Mouse (Mus musculus): ENCODE measurements around the gene Ccdc63. TPM values are rescaled to one million over a fixed set of nuclear protein-coding genes. Genes with fewer than 3 reads are reported as not detected.
"Not testable (repeated sequence)": the region's sequence is repeated elsewhere in the genome, so short reads cannot be mapped to it uniquely, and the experiment has no call there.

The Ccdc63 gene
- polyA plus RNA-seq, 1 experiment from 2014 or later = not detected

DNA sequence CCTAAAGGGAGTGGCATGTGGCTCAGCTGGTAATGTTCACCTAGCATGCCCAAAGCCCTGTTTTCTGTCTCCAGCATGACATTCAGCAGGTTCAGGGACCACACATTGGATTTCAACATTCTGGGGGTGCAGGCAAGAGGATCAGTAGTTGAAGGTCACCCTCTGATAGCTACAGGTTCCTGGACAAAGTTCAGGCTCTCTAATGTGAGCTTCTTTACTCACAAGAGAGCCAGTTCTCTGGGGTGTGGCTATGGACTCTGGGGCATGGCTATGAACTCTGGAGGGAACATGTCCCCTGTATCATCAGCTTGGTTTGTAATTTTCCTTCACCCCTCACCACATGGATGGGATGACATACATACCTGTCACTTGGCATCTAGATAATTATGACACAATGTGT lies 15.0 kb upstream of the Ccdc63 start:
- Histone ChIP-seq H3K27ac (ENCODE audit: low read depth) (no peak overlapping the region), H3K36me3 (ENCODE audit: control insufficient read depth, insufficient read depth, low read length) (0 out of 2 replicates have a peak, but pooled peaks cover under 1% of the 10 kb centered on the region), H3K4me1 (replicated peaks; ENCODE audit: control insufficient read depth, insufficient read depth, low read length) (peaks cover 24% of the 10 kb centered on the region), H3K9ac (ENCODE audit: low read length) (no peak overlapping the region), H3K9me3 (ENCODE audit: control insufficient read depth, low read length) (no peaks in the 10 kb centered on the region), H3K4me2 (ENCODE audit: low read length) (no peak overlapping the region), H3K4me3 (ENCODE audit: low read depth, low read length) (no peak overlapping the region), H3K27me3 (replicated peaks; ENCODE audit: control insufficient read depth, insufficient read depth, low read length) (no peaks in the 10 kb centered on the region)
- DNase-seq (ENCODE audit: low spot score) (no peak), ATAC-seq (replicated peaks; ENCODE audit: low FRiP score, low TSS enrichment, low read depth) (no peak)

DNA sequence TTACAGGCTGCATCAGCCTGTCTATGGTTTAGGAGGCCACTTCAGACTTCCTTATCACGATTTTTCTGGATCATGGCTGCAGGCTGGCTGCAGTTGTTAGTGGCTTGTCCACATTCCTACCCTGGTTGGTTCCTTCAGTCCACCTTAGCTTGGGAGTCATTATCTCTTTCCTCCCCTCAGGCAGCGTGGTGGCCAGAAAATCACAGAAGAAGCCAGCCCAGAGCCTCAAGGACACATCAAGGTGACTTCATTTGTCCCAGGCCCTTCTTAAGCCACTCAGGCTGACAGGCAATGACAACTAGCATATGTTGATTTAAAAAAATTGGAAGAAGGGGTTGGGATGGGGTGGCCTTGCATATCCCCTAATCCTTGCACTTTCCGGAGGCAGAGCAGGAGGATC lies 14.2 kb upstream of the Ccdc63 start:
- H3K27me3 ChIP-seq (replicated peaks; ENCODE audit: control insufficient read depth, insufficient read depth, low read length) = no peaks in the 10 kb centered on the region
- WGBS = 58% methylated on average over 3 of the region's 3 CpGs
- no peak overlapping the region for H3K27ac ChIP-seq (ENCODE audit: low read depth)
- no peaks in the 10 kb centered on the region for H3K9me3 ChIP-seq (ENCODE audit: control insufficient read depth, low read length)
- H3K9ac ChIP-seq (ENCODE audit: low read length) = no peak overlapping the region
- DNase-seq (ENCODE audit: low spot score) = no peak
- H3K4me2 ChIP-seq (ENCODE audit: low read length) = no peak overlapping the region
- H3K4me3 ChIP-seq (ENCODE audit: low read depth, low read length) = no peak overlapping the region
- no peaks in the 10 kb centered on the region for H3K36me3 ChIP-seq (ENCODE audit: control insufficient read depth, insufficient read depth, low read length)
- peaks cover 18% of the 10 kb centered on the region for H3K4me1 ChIP-seq (replicated peaks; ENCODE audit: control insufficient read depth, insufficient read depth, low read length)
- ATAC-seq (replicated peaks; ENCODE audit: low FRiP score, low TSS enrichment, low read depth) = no peak

DNA sequence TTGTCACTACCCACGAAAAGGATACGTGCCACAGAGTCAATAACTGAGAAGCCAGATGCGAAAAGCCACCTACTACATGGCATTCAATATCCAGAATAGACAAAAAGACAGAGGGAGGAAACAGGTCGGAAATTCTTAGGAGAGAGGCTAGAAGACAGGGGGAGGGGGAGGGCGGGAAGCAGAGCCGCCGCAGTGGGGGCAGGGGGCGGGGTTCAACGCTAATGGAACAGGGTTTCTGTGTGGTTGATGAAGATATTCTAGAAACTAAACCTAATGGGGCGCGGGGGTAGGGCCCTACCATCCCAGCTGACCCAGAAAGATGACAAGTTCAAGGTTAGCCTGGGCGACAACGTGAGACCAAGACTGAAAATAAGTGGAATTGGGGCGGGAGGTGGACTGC lies 13.4 kb upstream of the Ccdc63 start:
- H3K27ac ChIP-seq (ENCODE audit: low read depth) = no peak overlapping the region
- H3K9me3 ChIP-seq (ENCODE audit: control insufficient read depth, low read length) = no peaks in the 10 kb centered on the region
- H3K4me2 ChIP-seq (ENCODE audit: low read length) = no peak overlapping the region
- no peak overlapping the region for H3K9ac ChIP-seq (ENCODE audit: low read length)
- no peak overlapping the region for H3K4me3 ChIP-seq (ENCODE audit: low read depth, low read length)
- DNase-seq (ENCODE audit: low spot score) (no peak), ATAC-seq (replicated peaks; ENCODE audit: low FRiP score, low TSS enrichment, low read depth) (no peak)
- no peaks in the 10 kb centered on the region for H3K36me3 ChIP-seq (ENCODE audit: control insufficient read depth, insufficient read depth, low read length)
- WGBS = 25% methylated on average over 9 of the region's 14 CpGs
- H3K4me1 ChIP-seq (replicated peaks; ENCODE audit: control insufficient read depth, insufficient read depth, low read length) = peaks cover 13% of the 10 kb centered on the region; the same call in 1 of the 2 replicates
- no peaks in the 10 kb centered on the region for H3K27me3 ChIP-seq (replicated peaks; ENCODE audit: control insufficient read depth, insufficient read depth, low read length)

DNA sequence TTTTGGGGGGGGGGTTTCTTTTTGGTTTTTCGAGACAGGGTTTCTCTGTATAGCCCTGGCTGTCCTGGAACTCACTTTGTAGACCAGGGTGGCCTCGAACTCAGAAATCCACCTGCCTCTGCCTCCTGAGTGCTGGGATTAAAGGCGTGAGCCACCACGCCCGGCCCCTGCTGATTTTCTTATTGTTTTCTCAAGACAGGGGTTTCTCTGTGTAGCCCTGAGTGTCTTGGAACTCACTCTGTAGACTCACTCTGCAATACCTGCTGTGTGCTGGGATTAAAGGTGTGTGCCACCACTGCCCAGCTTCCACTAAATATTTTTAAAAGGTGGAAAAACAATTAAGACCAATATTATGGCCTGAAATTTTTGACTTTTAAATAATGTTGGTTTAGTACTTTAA lies 11.9 kb upstream of the Ccdc63 start:
- H3K27me3 ChIP-seq (replicated peaks; ENCODE audit: control insufficient read depth, insufficient read depth, low read length) = not testable (repeated sequence)
- 82% methylated on average over 5 of the region's 5 CpGs for WGBS

DNA sequence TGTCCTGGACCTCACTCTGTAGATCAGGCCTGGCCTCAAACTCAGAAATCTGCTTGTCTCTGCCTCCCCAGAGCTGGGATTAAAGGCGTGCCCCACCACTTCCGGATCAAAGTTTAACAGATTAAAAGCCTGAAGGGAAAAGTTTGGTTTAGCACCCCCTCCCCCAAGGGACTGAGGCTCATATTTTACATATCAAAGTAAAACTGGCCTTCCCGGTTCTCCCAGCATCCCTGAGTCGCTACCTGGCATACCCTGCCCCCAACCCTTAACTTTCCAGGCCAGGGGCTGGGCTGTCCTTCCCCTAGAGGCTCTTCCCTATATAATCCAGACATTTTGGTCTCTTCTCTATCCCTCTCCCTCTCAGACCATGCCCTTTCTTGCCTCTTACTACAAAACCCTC lies 8.6 kb upstream of the Ccdc63 start:
- WGBS = 58% methylated on average over 4 of the region's 4 CpGs
- peaks cover 6% of the 10 kb centered on the region; the same call in 1 of the 2 replicates for H3K4me1 ChIP-seq (replicated peaks; ENCODE audit: control insufficient read depth, insufficient read depth, low read length)
- H3K9me3 ChIP-seq (ENCODE audit: control insufficient read depth, low read length) = no peaks in the 10 kb centered on the region
- no peak for DNase-seq (ENCODE audit: low spot score)
- no peak overlapping the region for H3K4me2 ChIP-seq (ENCODE audit: low read length)
- no peak overlapping the region for H3K9ac ChIP-seq (ENCODE audit: low read length)
- no peaks in the 10 kb centered on the region for H3K36me3 ChIP-seq (ENCODE audit: control insufficient read depth, insufficient read depth, low read length)
- no peak for ATAC-seq (replicated peaks; ENCODE audit: low FRiP score, low TSS enrichment, low read depth)
- H3K27ac ChIP-seq (ENCODE audit: low read depth) = no peak overlapping the region
- H3K27me3 ChIP-seq (replicated peaks; ENCODE audit: control insufficient read depth, insufficient read depth, low read length) = no peaks in the 10 kb centered on the region
- no peak overlapping the region for H3K4me3 ChIP-seq (ENCODE audit: low read depth, low read length)

More for the DNA sequence above, 11.9 kb upstream of the Ccdc63 start:
- H3K9ac ChIP-seq (ENCODE audit: low read length); DNase-seq (ENCODE audit: low spot score); H3K4me2 ChIP-seq (ENCODE audit: low read length); ATAC-seq (replicated peaks; ENCODE audit: low FRiP score, low TSS enrichment, low read depth); H3K4me3 ChIP-seq (ENCODE audit: low read depth, low read length); H3K36me3 ChIP-seq (ENCODE audit: control insufficient read depth, insufficient read depth, low read length); H3K27ac ChIP-seq (ENCODE audit: low read depth); H3K9me3 ChIP-seq (ENCODE audit: control insufficient read depth, low read length): not testable (repeated sequence)
- H3K4me1 ChIP-seq (replicated peaks; ENCODE audit: control insufficient read depth, insufficient read depth, low read length) = peaks cover 12% of the 10 kb centered on the region; the same call in 1 of the 2 replicates

DNA sequence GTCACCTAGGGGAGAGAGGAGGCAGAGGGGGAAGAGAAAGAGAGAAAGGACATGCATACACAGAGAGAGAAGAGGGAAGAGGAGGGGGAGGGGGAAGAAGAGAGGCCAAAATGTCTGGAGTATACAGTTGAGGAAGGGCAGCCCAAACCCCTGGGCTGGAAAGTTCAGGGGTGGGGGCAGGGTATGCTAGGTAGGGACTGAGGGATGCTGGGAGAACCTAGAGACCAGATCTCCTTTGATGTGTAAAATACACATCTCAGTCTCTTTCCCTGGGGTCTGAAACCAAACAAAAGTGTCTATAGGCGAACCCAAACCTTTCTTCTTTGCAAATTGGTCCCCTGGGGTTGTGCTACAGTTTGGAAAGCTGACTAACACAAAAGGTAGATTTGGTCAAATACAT lies 7.5 kb upstream of the Ccdc63 start:
- DNase-seq (ENCODE audit: low spot score) (no peak), ATAC-seq (replicated peaks; ENCODE audit: low FRiP score, low TSS enrichment, low read depth) (no peak)
- 75% methylated on average over 1 of the region's 1 CpGs for WGBS
- no peak overlapping the region for H3K4me2 ChIP-seq (ENCODE audit: low read length)
- H3K27ac ChIP-seq (ENCODE audit: low read depth) = no peak overlapping the region
- peaks cover 6% of the 10 kb centered on the region; the same call in 1 of the 2 replicates for H3K4me1 ChIP-seq (replicated peaks; ENCODE audit: control insufficient read depth, insufficient read depth, low read length)
- no peaks in the 10 kb centered on the region for H3K27me3 ChIP-seq (replicated peaks; ENCODE audit: control insufficient read depth, insufficient read depth, low read length)
- H3K9me3 ChIP-seq (ENCODE audit: control insufficient read depth, low read length) = no peaks in the 10 kb centered on the region
- H3K36me3 ChIP-seq (ENCODE audit: control insufficient read depth, insufficient read depth, low read length) = no peaks in the 10 kb centered on the region
- H3K4me3 ChIP-seq (ENCODE audit: low read depth, low read length) = no peak overlapping the region
- no peak overlapping the region for H3K9ac ChIP-seq (ENCODE audit: low read length)

DNA sequence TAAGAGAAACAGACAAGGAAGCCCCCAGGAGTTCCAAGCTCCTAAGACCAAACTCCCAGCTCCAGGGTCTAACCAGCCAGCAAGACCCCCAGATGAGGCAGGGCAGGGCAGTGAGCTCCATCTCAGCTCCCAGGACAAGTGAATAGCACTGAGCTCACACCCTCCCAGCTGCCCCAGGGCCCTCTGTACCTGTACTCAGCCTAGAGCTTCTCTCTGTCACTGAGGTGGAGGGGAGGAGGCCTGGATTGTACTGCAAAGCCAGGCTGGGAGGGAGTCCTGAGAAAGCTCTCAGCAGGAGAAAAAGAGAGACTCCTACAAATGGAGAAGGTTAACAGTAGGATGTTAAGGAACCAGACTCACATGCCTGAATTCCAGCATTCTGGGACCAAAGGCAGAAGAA lies 6.0 kb upstream of the Ccdc63 start:
- peak overlapping the region; percentile 81; the same call in 1 of the 2 replicates for H3K27ac ChIP-seq (ENCODE audit: low read depth)
- H3K27me3 ChIP-seq (replicated peaks; ENCODE audit: control insufficient read depth, insufficient read depth, low read length) = no peaks in the 10 kb centered on the region
- DNase-seq (ENCODE audit: low spot score) = no peak
- no peaks in the 10 kb centered on the region for H3K9me3 ChIP-seq (ENCODE audit: control insufficient read depth, low read length)
- ATAC-seq (replicated peaks; ENCODE audit: low FRiP score, low TSS enrichment, low read depth) = no peak
- peaks cover 6% of the 10 kb centered on the region; the same call in 1 of the 2 replicates for H3K4me1 ChIP-seq (replicated peaks; ENCODE audit: control insufficient read depth, insufficient read depth, low read length)
- H3K36me3 ChIP-seq (ENCODE audit: control insufficient read depth, insufficient read depth, low read length) = no peaks in the 10 kb centered on the region
- no peak overlapping the region for H3K4me3 ChIP-seq (ENCODE audit: low read depth, low read length)
- H3K9ac ChIP-seq (ENCODE audit: low read length) = no peak overlapping the region
- H3K4me2 ChIP-seq (ENCODE audit: low read length) = peak overlapping the region; percentile 18; the same call in 1 of the 2 replicates

DNA sequence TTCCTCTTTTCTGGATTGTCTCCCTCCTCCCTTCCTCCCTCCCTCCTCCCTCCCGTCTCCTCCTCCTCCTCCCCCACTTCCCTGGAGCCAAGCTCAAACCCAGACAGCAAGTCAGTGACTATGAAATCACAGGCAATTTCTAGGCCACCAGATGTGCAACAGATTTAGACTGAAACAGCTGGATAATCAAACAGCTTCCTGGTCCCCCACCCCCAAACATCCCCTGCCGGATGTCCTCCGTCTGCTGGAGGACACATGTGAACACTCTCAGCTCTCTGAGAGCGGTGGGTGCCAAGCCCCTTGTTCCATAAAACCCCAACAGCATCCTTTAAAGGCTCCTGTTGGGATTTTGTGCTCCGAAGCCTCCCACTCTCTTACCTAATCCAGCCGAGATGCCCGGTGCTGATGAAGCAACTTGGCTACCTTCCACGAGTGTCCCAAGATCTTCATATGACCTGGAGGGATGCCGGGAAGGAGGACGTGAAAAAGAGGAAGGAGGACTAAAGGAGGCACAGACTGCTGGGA lies 5.5 kb upstream of the Ccdc63 start:
- Histone ChIP-seq H3K4me3 (ENCODE audit: low read depth, low read length) (no peak overlapping the region), H3K36me3 (ENCODE audit: control insufficient read depth, insufficient read depth, low read length) (no peaks in the 10 kb centered on the region), H3K27ac (ENCODE audit: low read depth) (peak overlapping the region; percentile 81), H3K4me2 (ENCODE audit: low read length) (peak overlapping the region; percentile 26), H3K9me3 (ENCODE audit: control insufficient read depth, low read length) (no peaks in the 10 kb centered on the region), H3K4me1 (replicated peaks; ENCODE audit: control insufficient read depth, insufficient read depth, low read length) (peaks cover 6% of the 10 kb centered on the region; the same call in 1 of the 2 replicates), H3K27me3 (replicated peaks; ENCODE audit: control insufficient read depth, insufficient read depth, low read length) (no peaks in the 10 kb centered on the region), H3K9ac (ENCODE audit: low read length) (no peak overlapping the region)
- ATAC-seq (replicated peaks; ENCODE audit: low FRiP score, low TSS enrichment, low read depth) (no peak), DNase-seq (ENCODE audit: low spot score) (no peak)
- WGBS = 25% methylated on average over 10 of the region's 10 CpGs

DNA sequence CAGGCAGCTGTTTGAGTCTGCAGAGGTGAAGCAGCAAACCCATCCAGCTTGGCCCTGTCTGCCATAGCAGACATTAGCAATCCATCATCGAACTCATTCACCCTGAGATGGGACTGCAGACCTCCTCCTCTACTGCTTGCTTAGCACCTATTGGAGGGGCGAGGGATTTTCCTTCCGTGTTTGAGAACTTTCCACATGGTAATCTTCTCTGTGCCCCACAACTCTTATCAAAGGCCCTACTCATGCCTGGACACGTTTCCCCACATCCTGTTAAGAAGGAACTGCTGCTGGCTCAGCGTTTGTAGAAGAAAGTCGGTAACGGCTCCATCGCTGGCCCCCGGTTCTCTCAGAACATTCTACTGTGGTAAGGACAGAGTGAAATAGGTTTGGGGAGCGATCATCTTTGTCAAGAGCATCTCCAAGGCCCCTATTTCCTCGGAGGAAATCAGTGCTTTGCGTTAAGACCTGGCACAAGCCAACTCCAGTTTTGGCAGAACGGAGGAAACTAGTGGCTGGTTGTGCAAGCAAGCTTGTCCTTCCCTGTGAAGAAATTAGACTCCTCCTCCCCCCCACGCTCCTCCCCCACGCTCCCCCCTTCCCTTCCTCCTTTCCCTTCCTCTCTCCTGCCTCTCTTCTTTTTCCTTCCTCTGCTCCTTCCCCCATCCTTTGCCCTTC lies 4.9 kb upstream of the Ccdc63 start:
- no peak overlapping the region for H3K9ac ChIP-seq (ENCODE audit: low read length)
- no peak overlapping the region for H3K4me3 ChIP-seq (ENCODE audit: low read depth, low read length)
- no peaks in the 10 kb centered on the region for H3K36me3 ChIP-seq (ENCODE audit: control insufficient read depth, insufficient read depth, low read length)
- peaks cover 6% of the 10 kb centered on the region; the same call in 1 of the 2 replicates for H3K4me1 ChIP-seq (replicated peaks; ENCODE audit: control insufficient read depth, insufficient read depth, low read length)
- 46% methylated on average over 15 of the region's 15 CpGs for WGBS
- H3K4me2 ChIP-seq (ENCODE audit: low read length) = peak overlapping the region; percentile 26
- ATAC-seq (replicated peaks; ENCODE audit: low FRiP score, low TSS enrichment, low read depth) = 0 out of 2 replicates have a peak, but pooled peaks have one; percentile 44
- no peak for DNase-seq (ENCODE audit: low spot score)
- H3K9me3 ChIP-seq (ENCODE audit: control insufficient read depth, low read length) = no peaks in the 10 kb centered on the region
- no peaks in the 10 kb centered on the region for H3K27me3 ChIP-seq (replicated peaks; ENCODE audit: control insufficient read depth, insufficient read depth, low read length)
- H3K27ac ChIP-seq (ENCODE audit: low read depth) = peak overlapping the region; percentile 81

Data from intestine, embryonic 14.5 days (tissue).